Mouse (Mus musculus): ENCODE data around the gene B3gnt8. TPM values are rescaled to one million over a fixed set of nuclear protein-coding genes. Genes with fewer than 3 reads are reported as not detected.

The B3gnt8 gene
- polyA plus RNA-seq, 1 experiment = 32.8 TPM

- H3K4me1 ChIP-seq (replicated peaks; ENCODE audit: control insufficient read depth, insufficient read depth, low read length) = peaks cover 2% of the 10 kb centered on the region; the same call in 1 of the 2 replicates
- DNase-seq = peak; percentile 94
- no peak within 1 kb of the TSS for H3K27ac ChIP-seq (ENCODE audit: control insufficient read depth, insufficient read depth, low read length)
Measured at GRCm38 (mm10) chr7:25618865-25619721, 7.4 kb upstream of the B3gnt8 start, which contains the start of gene Dmac2. TSS of gene Dmac2 (plus strand) at chr7:25619414.

GRCm38 (mm10) chr7:25619722-25619991 lies 6.8 kb upstream of the B3gnt8 start:
- Histone ChIP-seq H3K4me3 (ENCODE audit: control insufficient read depth, insufficient read depth, low read length) (peak overlapping the region; percentile 80), H3K27ac (ENCODE audit: control insufficient read depth, insufficient read depth, low read length) (no peak overlapping the region), H3K36me3 (ENCODE audit: control insufficient read depth, insufficient read depth, low read length) (no peaks in the 10 kb centered on the region), H3K27me3 (ENCODE audit: control insufficient read depth, insufficient read depth, low read length) (no peaks in the 10 kb centered on the region), H3K4me1 (replicated peaks; ENCODE audit: control insufficient read depth, insufficient read depth, low read length) (peaks cover 2% of the 10 kb centered on the region; the same call in 1 of the 2 replicates)
- no peak for TF ChIP-seq POLR2A (IDR thresholded peaks at IDR 0.05; ENCODE audit: control insufficient read depth, extremely low read depth, insufficient read depth, low read length, poor library complexity)
- no peak for TF ChIP-seq CTCF (IDR thresholded peaks at IDR 0.05; ENCODE audit: borderline replicate concordance, control insufficient read depth, extremely low read depth, insufficient read depth, low read length, poor library complexity)
- no peak for DNase-seq
- WGBS = 28% methylated on average over 5 of the region's 5 CpGs

More at GRCm38 (mm10) chr7:25618865-25619721, 7.4 kb upstream of the B3gnt8 start, which contains the start of gene Dmac2:
- peak; percentile 49; the same call in 1 of the 2 replicates for TF ChIP-seq POLR2A (IDR thresholded peaks at IDR 0.05; ENCODE audit: control insufficient read depth, extremely low read depth, insufficient read depth, low read length, poor library complexity)
- TF ChIP-seq CTCF (IDR thresholded peaks at IDR 0.05; ENCODE audit: borderline replicate concordance, control insufficient read depth, extremely low read depth, insufficient read depth, low read length, poor library complexity) = peak; percentile 52; the same call in 1 of the 2 replicates
- no peaks in the 10 kb centered on the region for H3K36me3 ChIP-seq (ENCODE audit: control insufficient read depth, insufficient read depth, low read length)
- H3K27me3 ChIP-seq (ENCODE audit: control insufficient read depth, insufficient read depth, low read length) = no peaks in the 10 kb centered on the region
- peak within 1 kb of the TSS; percentile 80 for H3K4me3 ChIP-seq (ENCODE audit: control insufficient read depth, insufficient read depth, low read length)
- 2% methylated on average over 53 of the region's 53 CpGs for WGBS

GRCm38 (mm10) chr7:25620101-25620500 lies 6.4 kb upstream of the B3gnt8 start:
- DNase-seq = no peak
- TF ChIP-seq CTCF (IDR thresholded peaks at IDR 0.05; ENCODE audit: borderline replicate concordance, control insufficient read depth, extremely low read depth, insufficient read depth, low read length, poor library complexity) = no peak
- no peak for TF ChIP-seq POLR2A (IDR thresholded peaks at IDR 0.05; ENCODE audit: control insufficient read depth, extremely low read depth, insufficient read depth, low read length, poor library complexity)
- no peak overlapping the region for H3K27ac ChIP-seq (ENCODE audit: control insufficient read depth, insufficient read depth, low read length)
- H3K27me3 ChIP-seq (ENCODE audit: control insufficient read depth, insufficient read depth, low read length) = no peaks in the 10 kb centered on the region
- no peak overlapping the region for H3K4me3 ChIP-seq (ENCODE audit: control insufficient read depth, insufficient read depth, low read length)
- H3K4me1 ChIP-seq (replicated peaks; ENCODE audit: control insufficient read depth, insufficient read depth, low read length) = peaks cover 2% of the 10 kb centered on the region; the same call in 1 of the 2 replicates
- no peaks in the 10 kb centered on the region for H3K36me3 ChIP-seq (ENCODE audit: control insufficient read depth, insufficient read depth, low read length)
- 96% methylated on average over 5 of the region's 5 CpGs for WGBS

GRCm38 (mm10) chr7:25620751-25621150 lies 5.7 kb upstream of the B3gnt8 start:
- Histone ChIP-seq H3K27me3 (ENCODE audit: control insufficient read depth, insufficient read depth, low read length) (no peaks in the 10 kb centered on the region), H3K36me3 (ENCODE audit: control insufficient read depth, insufficient read depth, low read length) (no peaks in the 10 kb centered on the region), H3K4me1 (replicated peaks; ENCODE audit: control insufficient read depth, insufficient read depth, low read length) (peaks cover 2% of the 10 kb centered on the region; the same call in 1 of the 2 replicates), H3K27ac (ENCODE audit: control insufficient read depth, insufficient read depth, low read length) (no peak overlapping the region), H3K4me3 (ENCODE audit: control insufficient read depth, insufficient read depth, low read length) (no peak overlapping the region)
- DNase-seq = no peak
- WGBS = 95% methylated on average over 11 of the region's 11 CpGs
- TF ChIP-seq CTCF (IDR thresholded peaks at IDR 0.05; ENCODE audit: borderline replicate concordance, control insufficient read depth, extremely low read depth, insufficient read depth, low read length, poor library complexity) (no peak), POLR2A (IDR thresholded peaks at IDR 0.05; ENCODE audit: control insufficient read depth, extremely low read depth, insufficient read depth, low read length, poor library complexity) (no peak)

- H3K36me3 ChIP-seq (ENCODE audit: control insufficient read depth, insufficient read depth, low read length) = no peaks in the 10 kb centered on the region
- H3K27ac ChIP-seq (ENCODE audit: control insufficient read depth, insufficient read depth, low read length) = no peak overlapping the region
- H3K27me3 ChIP-seq (ENCODE audit: control insufficient read depth, insufficient read depth, low read length) = no peaks in the 10 kb centered on the region
- H3K4me1 ChIP-seq (replicated peaks; ENCODE audit: control insufficient read depth, insufficient read depth, low read length) = peaks cover 22% of the 10 kb centered on the region
- TF ChIP-seq POLR2A (IDR thresholded peaks at IDR 0.05; ENCODE audit: control insufficient read depth, extremely low read depth, insufficient read depth, low read length, poor library complexity) (no peak), CTCF (IDR thresholded peaks at IDR 0.05; ENCODE audit: borderline replicate concordance, control insufficient read depth, extremely low read depth, insufficient read depth, low read length, poor library complexity) (no peak)
- no peak for DNase-seq
- no peak overlapping the region for H3K4me3 ChIP-seq (ENCODE audit: control insufficient read depth, insufficient read depth, low read length)
- WGBS = 98% methylated on average over 11 of the region's 11 CpGs
Measured at GRCm38 (mm10) chr7:25623857-25624370, 2.5 kb upstream of the B3gnt8 start.

DNA sequence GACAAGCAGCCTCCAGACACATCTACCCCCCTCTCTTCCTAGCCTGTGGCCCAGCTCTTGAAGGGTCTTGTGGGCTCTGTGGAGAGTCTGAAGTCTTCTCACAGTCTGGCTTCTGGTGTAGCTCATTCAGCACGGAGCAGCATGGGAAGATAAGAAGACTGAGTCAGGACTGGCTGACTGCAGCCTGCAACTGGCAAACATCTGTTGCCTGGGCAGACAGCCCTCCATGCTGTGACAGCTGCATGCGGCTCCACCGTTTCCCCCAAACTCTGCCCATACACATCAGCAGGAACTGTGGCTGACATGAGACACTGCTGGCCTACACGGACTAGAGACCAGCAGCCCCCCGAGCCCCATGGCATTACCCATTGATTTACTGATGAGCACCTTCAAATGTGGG lies 1.6 kb upstream of the B3gnt8 start:
- Histone ChIP-seq H3K27ac (ENCODE audit: control insufficient read depth, insufficient read depth, low read length) (no peak overlapping the region), H3K4me3 (ENCODE audit: control insufficient read depth, insufficient read depth, low read length) (no peak overlapping the region)

More for the DNA sequence above, 1.6 kb upstream of the B3gnt8 start:
- Histone ChIP-seq H3K4me1 (replicated peaks; ENCODE audit: control insufficient read depth, insufficient read depth, low read length) (peaks cover 27% of the 10 kb centered on the region), H3K27me3 (ENCODE audit: control insufficient read depth, insufficient read depth, low read length) (no peaks in the 10 kb centered on the region), H3K36me3 (ENCODE audit: control insufficient read depth, insufficient read depth, low read length) (no peaks in the 10 kb centered on the region)
- WGBS = 84% methylated on average over 5 of the region's 5 CpGs
- TF ChIP-seq CTCF (IDR thresholded peaks at IDR 0.05; ENCODE audit: borderline replicate concordance, control insufficient read depth, extremely low read depth, insufficient read depth, low read length, poor library complexity) (no peak), POLR2A (IDR thresholded peaks at IDR 0.05; ENCODE audit: control insufficient read depth, extremely low read depth, insufficient read depth, low read length, poor library complexity) (no peak)
- no peak for DNase-seq

All from thymus, adult 2 months (tissue).